Comparison of ENCODE assay signal across 7 mouse cellular contexts in the genomic region with DNA sequence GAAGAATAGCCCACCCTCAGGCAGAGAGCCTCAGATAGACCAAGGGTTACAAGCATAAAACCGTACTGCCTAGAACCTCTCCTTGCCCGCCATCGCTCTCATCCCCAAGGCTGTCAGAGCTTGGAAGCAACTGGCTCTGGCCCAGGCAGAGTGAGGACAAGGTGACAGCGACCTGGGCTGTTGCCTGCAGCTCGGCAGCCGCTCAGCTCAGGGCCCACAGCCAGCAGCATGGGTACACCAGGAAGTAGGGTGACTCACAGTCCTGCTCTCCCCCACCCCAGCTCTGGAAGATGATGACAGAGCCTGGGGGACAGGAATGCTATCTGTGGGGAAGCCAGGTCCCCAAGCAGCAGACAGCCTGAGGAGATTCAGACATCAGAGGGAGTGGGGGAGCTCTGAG. TPM values are rescaled to one million over a fixed set of nuclear protein-coding genes. Genes with fewer than 3 reads are reported as not detected.
DNase-seq lines count a peak whose midpoint lies in the region.

No protein-coding gene starts in this region.

- intact Hi-C loops in heart, postnatal 10 days (cut with DNase I): no loop called here
- intact Hi-C loops in left cerebral cortex, postnatal 25 days (cut with DNase I): no loop called here

- peak; percentile 79 for DNase-seq in ovary, adult 18-20 months (ENCODE audit: low spot score)
- no peak for DNase-seq in ovary, postnatal 10 days (ENCODE audit: low spot score)
- DNase-seq in cerebellum, adult 9-10 months: peak; percentile 16
- DNase-seq in heart, postnatal 10 days: peak; percentile 84 to 87
- peak; percentile 34 to 75 for DNase-seq in left cerebral cortex, postnatal 25 days (ENCODE audit: low spot score in 2 of 2)
- no peak for DNase-seq in lung, adult 18-20 months
- DNase-seq in spleen, adult 12 weeks (ENCODE audit: low spot score): no peak

RNA-seq across cellular contexts. Expression of gene Chst8, which starts 6.2 kb away (rescaled TPM):
- total RNA-seq in heart, postnatal 10 days (2021): under 1 TPM; 0.25 to 0.65 TPM
- 10 to 100 TPM; 15.7 to 27.5 TPM for total RNA-seq in left cerebral cortex, postnatal 25 days (2021)

Comparison
In these comparisons a context has a peak if more than half of its experiments do, and no peak if none do; other contexts are left out.
1. DNase-seq: peak in ovary, adult 18-20 months (single experiment), cerebellum, adult 9-10 months (single experiment), heart, postnatal 10 days (2 of 2) and left cerebral cortex, postnatal 25 days (2 of 2); none in ovary, postnatal 10 days (single experiment), lung, adult 18-20 months (0 of 2) and spleen, adult 12 weeks (single experiment).
2. RNA of gene Chst8, which starts 6.2 kb away (total RNA-seq): 15.7 to 27.5 TPM in left cerebral cortex, postnatal 25 days; 0.25 to 0.65 TPM in heart, postnatal 10 days; every median in the first group is over 10 times any median in the second.